Mouse (Mus musculus) megakaryocyte, adult 5-6 weeks (primary cell): ENCODE measurements around the gene Mpo. TPM values are rescaled to one million over a fixed set of nuclear protein-coding genes. Genes with fewer than 3 reads are reported as not detected.

Experiments used
- ATAC-seq: 2 replicates; pipeline ENCODE4 v1.8.0; 2016; ENCODE audit warnings: mild to moderate bottlenecking, inconsistent platforms; ENCODE audit not compliant: poor library complexity, severe bottlenecking
- total RNA-seq, 2 experiments: library from RNA; stranded (forward) in 1 of 2; stranded (reverse) in 1 of 2; fragments of 153-499, 151-499 nt in 1 of 2; fragments of 221-1000, 200-1000 nt in 1 of 2; gene quantifications; 2 replicates each; pipeline versions ENCODE4 v1.2.3 to v1.2.4; 2015 to 2017

Mpo gene
- total RNA-seq, 2 experiments from 2014 or later, result 235 to 284 TPM

DNA sequence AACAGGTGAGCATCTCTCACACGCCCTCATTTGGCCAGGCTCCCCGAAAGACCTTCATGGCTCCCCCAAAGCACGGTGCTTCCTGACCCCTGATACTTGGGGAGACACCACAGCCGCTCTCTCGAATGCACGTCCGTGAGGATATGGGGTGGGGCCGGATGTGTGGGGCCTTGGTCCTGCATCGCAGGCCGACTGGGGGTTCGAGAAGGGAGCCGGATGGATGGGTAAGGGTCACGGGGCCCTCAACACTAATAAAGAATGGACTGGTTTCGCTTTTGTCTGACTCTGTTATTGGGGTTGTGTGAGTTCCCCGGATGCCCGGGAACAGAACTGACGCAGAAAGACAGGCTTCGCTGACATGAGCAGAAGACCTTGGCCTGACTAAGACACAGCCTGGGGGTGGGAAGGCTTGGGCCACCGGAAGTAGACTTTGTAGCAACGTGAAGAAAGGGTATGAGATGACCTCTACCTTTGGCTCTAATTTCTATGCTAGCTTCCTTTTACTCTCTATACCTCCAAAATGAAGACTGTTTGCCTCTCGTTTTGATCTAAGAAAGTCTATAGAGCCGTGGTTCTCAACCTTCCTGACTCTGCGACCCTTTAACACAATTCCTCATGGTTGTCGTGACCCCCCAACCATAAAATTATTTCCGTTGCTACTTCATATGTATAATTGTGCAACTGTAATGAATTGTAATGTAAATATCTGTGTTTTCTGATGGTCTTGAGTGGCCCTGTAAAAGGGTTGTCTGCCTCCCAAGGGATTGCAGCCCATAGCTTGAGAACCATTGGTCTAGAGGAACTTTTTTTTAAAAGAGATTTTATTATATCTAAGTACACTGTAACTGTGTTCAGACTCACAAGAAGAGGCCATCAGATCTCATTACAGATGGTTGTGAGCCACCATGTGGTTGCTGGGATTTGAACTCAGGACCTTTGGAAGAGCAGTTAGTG lies 36.1 kb upstream of the Mpo start:
- no peak for ATAC-seq

GRCm38 (mm10) chr11:87758161-87758911 lies 35.0 kb upstream of the Mpo start:
- ATAC-seq, result no peak

DNA sequence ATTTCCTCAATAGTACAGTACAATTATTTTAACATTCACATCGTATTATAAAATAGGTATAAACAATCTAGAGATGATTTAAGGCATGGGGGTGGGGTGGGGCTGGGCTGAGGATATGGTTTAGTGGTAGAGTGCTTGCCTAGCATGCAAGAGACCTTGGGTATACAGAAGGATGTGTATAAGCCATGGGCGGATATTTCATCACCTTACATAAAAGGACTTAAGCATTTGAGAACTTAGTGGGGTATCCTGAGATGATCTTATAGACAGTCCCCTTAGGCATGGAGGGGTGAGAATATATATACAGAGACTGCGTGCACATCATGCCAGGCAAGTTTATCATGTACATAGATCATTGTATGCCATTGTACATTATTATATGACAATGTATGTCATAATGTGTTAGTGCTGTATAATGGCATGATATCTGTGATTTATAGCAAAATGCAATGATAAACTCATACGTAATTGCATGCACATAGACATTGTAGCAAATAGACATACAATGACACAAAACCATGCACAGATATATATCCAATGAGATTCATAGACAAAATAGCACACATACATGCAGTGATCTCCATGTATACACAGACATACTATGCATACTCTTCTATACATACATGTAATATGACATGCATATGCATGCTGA lies 34.3 kb upstream of the Mpo start:
- ATAC-seq, result no peak

DNA sequence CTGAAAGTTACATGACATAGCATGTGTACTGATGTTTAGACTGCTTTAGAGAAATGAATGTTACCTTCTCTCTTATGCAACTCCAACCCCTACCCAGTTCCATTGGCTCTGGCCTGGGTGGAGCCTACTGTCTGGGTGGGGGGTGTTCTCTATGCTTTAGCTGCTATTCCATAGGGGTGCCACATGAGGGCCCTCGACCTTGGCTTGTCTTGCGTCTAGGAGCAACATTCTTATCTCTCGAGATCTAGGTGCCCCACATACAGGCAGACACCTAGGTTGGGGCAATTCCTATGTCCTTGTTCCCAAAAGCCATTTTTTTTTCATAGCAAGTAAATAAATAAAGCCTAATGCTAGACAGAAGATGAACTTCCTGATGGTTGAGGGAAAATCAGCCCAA lies 33.8 kb upstream of the Mpo start:
- peak; percentile 12 for ATAC-seq

- ATAC-seq, result 0 out of 2 replicates have a peak, but pooled peaks have one; percentile 5
Measured at GRCm38 (mm10) chr11:87760301-87761081, 32.9 kb upstream of the Mpo start, which contains the start of gene Tspoap1. Gene Tspoap1 (plus strand): TSS chr11:87760541.

- ATAC-seq, result no peak
Measured at GRCm38 (mm10) chr11:87761181-87761721, 32.1 kb upstream of the Mpo start.

GRCm38 (mm10) chr11:87761806-87762701 lies 31.3 kb upstream of the Mpo start:
- ATAC-seq, result no peak

GRCm38 (mm10) chr11:87762702-87763385 lies 30.5 kb upstream of the Mpo start:
- ATAC-seq, result no peak

GRCm38 (mm10) chr11:87763511-87763987 lies 29.8 kb upstream of the Mpo start:
- no peak for ATAC-seq

DNA sequence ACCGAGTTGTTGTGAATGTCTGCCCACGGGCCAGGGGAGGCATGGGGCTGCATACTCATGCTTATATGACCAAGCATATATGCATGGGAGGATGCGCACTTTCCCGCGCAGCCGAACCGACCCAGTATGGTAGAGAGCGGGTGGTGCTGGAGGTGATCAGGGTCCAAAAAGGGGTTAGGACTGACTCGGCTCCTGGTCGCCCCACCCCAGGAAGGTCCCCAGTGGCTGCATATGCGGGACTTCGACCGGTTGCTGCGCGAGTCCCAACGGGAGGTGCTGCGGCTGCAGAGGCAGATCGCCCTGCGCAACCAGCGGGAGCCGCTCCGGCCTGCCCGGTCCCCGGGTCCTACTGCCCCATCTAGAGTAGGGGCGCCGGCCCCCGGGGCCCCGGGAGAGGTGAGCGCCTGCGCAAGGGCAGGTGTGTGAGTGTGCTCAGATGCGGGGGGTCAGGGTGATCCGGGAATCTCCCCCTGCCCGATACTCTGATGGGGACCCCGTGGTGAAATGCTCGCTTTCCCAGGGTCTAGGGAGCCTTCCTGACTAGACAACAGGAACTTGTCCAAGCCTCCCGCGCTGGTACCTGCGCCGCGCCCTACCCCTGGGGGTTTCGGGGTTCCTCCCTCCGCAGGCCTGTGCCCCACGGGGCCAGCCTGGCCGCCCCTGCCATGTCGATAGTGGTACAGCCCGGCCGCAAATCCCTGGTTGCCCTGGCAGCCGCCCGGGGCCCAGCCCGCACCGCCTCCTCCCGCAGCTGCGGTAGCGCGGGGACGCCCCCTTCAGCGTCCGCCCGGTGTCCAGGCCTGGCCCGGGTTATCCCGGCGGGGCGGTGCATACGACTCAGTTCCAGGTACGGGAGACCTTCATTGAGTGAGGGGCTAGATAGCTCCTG lies 29.1 kb upstream of the Mpo start:
- no peak for ATAC-seq

DNA sequence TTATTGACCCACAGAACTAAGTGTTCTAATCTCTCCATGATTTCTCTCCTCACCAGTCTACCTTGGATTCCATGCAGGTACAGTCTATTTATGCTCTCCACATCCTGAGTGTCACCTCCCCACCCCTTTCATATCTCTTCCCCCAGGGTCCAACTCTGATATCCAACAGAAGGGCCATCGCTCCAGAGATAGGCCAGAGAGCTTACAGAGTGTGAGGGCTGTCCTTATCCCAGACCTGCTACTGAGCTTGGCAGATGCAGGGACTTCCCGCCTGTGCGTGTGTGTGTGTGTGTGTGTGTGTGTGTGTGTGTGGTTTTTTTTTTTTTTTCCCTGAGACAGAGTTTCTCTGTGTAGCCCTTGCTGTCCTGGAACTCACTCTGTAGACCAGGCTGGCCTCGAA lies 24.6 kb upstream of the Mpo start:
- no peak for ATAC-seq

DNA sequence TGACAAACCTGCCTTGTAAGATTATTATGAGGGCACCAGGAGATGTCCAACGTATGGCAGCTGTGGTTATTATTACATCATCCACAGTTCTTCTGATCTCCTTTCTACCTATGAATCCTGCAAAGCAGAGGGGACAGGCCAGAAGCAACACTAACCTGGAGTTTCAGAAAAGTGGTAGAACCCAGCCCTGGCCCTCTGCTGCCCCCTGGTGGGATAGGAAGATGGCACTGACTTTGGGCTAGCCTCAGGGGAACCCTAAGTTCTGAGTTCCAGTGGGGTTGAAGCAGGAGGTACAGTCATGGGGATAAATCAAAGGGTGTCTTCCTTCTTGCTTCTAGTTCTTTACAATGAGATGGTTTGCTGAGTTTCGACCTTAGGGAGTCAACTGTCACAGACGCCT lies 22.4 kb upstream of the Mpo start:
- ATAC-seq, result peak; percentile 90

DNA sequence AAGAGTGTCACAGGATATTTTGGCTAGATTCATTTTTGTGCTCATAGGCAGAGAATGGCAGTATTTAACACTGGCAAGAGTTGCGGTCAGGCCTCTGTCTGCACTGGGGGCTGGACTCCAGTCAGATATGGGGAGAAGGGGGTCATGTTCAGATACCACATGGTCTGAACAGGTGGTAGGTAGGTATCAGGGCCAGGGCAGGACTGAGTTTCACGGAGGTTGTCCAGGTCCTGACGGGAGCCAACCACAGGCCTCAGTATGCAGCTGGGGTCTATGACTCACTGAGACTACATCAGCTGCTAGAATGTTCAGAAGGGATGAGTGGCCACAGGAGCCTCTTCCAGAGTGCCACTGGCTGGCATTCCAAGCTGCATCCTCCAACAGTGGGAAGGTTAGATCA lies 21.0 kb upstream of the Mpo start:
- ATAC-seq, result no peak

GRCm38 (mm10) chr11:87778100-87778765 lies 15.1 kb upstream of the Mpo start:
- peak; percentile 68 for ATAC-seq

DNA sequence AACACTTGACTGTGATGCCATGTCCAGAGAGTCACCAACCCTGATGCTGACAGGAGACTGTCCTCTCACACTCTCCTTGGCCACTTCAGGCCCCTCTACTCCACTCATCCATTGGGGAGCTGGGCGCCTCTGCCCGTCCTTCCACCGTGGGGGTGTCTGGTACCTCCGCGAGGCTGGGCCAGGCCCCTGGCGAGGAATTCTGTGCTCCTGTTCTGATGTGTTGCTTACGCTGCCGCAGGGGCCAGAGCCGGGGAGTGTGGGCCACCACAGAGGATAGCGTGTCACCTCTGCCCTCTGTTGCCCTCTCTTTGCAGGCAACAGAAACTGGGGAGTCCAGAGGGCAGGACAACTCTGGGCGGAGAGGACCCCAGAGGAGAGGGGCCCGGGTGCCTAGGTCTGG lies 14.5 kb upstream of the Mpo start:
- ATAC-seq, result no peak

GRCm38 (mm10) chr11:87779392-87779791 lies 14.0 kb upstream of the Mpo start:
- peak; percentile 61 for ATAC-seq

GRCm38 (mm10) chr11:87780130-87780529 lies 13.3 kb upstream of the Mpo start:
- no peak for ATAC-seq
